Mouse (Mus musculus) urinary bladder, postnatal 36 days (tissue): Measurements from ENCODE around the gene Prdm16.

Experiments
- DNase-seq, 2 experiments: peaks; one replicate each; pipeline ENCODE4 v3.0.0; 2022; ENCODE audit warnings: low spot score in 2 of 2, mixed read lengths in 1 of 2

The Prdm16 gene

DNA sequence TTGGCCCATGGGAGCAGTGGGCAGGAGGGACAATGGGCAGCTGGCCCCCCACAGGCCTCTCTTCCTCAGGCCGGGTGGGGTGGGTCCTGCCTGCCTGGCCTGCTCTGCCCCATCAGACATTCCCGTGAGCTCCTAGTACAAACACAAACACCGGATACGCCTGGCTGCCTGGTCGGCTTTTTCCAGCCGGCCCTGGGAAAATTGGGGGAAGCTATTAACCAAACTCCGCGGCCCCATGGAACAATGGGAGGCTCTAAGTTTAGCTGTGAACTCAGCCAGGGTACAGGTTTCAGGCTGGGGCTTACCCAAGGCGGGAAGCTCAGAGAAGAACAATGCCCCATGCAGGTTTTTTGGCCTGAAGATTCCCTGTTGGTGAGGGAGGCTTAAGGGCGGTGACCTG, 300.0 kb downstream of the Prdm16 start:
- peak in 1 of 2 experiments; percentile 17 for DNase-seq

DNA sequence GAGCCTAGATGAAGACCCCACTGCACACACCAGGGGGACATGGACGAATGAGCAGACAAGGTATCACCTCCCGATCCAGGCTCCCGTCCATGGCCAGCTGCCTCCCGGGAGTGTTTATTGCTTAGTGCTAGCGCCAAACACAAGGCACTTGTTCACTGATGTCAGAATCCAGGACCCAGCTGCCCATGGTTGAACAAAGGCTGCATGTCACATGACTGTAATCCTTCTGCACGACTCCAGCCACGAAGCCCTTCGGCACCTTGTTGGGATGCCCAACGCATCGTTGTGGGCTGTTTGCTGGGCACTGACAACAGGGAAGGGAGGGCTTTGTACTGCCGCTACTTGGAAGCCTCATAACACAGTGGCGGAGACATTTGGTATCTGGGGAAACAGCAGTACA, 300.9 kb downstream of the Prdm16 start, which contains the start of gene B230104I21Rik:
Gene B230104I21Rik (plus strand): TSS at position 367 of the 400 bp plus-strand sequence.
- DNase-seq, result no peak

DNA sequence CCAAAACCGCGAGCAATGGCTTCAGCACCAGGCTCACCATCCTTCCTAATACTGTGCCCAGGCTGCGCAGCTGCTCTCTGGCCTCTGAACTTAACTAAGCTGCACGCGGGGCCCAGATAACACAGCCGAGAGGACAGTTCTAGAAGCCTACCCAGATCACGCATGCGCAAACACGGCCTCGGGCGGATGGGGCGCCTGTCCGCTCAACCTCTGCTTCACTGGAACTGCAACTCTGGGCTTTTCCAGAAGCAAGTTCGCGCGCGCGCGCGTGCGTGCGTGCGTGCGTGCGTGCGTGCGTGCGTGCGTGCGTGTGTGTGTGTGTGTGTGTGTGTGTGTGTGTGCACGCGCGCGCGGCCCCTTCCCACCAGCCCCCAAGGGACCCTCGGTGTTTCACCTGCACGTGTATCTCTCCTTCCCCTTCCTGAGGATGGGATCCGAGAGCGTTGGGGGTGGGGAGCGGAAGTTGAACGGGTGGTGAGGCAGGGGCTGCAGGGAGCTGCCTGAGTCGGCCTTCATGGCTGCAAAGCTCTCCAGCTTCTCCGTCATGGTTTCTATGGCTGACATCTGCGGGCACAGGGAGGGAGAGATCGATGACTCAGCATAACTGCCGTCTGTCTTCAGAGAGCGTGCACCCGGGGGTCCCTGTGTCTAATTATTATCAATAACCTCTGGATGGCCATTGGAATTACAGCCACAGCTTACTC, 301.8 kb downstream of the Prdm16 start:
- DNase-seq, result peak in 1 of 2 experiments; percentile 28

DNA sequence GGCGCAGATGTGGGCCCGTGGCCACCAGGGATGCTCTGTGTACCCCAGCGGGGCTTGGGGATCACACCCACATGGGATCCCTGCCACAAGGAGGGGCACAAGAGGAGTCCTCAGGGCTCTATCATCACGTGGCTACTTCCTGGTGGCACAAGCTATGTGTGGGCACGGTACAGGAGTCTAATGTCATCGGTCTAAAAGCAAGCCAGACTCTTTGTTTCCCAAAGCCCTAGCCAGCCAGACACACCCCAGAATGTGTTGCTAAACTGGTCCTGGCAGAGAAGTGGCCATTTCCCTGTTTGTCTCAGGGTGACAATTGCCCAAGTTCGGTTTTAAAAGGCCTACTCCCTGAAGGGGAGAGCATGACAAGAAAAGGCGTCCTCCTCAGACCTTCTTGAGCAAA, 303.4 kb downstream of the Prdm16 start:
- peak in 1 of 2 experiments; percentile 11 for DNase-seq

DNA sequence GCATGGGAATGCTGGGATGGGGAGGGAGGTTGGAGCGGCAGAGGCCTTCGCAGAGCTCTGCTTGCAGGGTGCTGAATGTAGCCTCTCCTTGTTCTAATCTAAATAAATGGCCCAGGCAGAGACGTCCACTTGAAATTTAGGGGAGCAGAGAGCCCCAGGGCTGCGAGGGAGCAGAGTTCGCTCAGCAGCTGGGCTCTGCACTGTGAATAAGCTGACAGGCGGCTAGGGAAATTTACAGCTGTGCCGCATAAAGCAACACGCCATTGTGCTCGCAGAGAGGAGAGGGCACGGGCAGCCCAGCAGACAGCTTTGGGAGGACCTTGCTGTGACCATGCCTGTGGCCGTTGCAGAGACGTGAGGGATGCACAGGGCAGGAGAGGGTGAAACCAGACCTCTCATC, 305.4 kb downstream of the Prdm16 start:
- no peak for DNase-seq

DNA sequence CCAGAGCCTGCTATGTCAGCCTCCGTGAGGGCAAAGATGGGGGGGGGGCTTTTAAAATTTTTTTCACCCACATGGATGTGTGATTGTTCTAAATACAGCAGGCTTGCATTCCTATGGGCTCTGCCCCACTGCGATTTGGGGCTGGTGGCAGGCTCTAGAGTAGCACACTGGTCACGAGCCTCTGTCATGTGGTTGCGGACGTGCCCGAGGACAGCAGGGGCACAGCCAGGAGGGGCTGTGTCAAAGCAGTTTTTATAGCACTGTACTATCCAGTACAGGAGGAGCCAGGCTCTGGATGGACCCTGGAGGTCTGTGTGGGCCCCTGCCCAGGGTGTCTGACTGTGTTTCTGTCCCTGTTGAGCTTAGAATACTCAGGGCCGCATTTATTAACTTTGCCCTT, 306.7 kb downstream of the Prdm16 start:
- no peak for DNase-seq

DNA sequence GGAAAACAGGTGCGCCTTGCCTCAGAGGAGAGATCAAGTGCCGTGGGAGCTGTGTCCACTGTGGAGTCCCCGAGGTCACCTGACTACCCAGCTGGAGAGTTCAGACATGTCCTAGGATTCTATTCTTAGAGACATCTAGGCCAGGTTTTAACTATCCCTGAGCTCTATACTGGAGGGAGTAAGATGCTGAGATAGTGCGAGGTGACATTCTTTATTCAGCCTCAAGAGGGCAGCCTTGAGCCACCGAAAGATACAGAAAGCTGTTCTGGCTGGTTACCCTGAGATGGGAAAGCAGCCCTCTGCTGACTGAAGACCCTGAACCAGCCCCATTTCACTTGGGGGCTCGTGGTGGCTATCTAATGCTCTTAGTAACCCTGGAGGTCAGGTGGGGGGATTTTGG, 307.8 kb downstream of the Prdm16 start:
- DNase-seq, result peak; percentile 47 to 60

DNA sequence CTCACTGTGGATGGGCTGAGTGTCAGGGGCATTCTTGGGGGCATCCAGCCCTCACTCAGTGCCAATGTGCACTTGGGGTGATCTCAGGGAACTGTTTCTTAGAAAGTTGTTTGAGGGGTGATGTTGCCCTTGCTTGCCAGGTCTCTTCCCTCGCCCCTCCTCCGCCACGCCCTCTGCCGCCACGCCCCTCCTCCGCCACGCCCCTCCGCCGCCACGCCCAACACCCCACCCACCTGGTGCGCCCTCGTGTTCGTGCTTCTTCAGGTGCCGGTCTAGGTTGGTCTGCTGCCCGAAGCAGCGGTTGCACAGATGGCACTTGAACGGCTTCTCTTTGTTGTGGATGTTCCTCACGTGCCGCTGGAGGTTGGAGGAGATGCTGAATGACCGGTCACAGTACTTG, 308.2 kb downstream of the Prdm16 start:
- no peak for DNase-seq

DNA sequence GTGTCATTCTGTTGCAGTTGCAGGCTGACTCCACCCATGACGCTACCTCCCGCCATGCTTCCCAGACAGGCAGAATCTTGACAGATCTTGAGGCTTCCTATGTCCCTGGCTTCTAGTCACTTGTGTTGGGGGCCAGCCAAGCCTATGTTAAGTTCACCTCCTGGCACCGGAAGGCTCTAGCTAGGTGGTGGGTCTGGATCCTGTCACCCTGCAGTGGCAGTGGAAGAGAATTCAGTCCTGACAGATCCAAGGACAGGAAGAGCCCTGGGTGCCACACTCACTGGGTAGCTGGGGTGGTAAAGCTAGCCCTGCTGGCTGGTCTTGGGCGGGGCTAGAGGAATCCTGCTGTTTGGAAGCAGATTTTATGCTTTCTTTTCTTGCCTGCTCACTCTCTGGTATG, 311.3 kb downstream of the Prdm16 start:
- DNase-seq, result no peak

DNA sequence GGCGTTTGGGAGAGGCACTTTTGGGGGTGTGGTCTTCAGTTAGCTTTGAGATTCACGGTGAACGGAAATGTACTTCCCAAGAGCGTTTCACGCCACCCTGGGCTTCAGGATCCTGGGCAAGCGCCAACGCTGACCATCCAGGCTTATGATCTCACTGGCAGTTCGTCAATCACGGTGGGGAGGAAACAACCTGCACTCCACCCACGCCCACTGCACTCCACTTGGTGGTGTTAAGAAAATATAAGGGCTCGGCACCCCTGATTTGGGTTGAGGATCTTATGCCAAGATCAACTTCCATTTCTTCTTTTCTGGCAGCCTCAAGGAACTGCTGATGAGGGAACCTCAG, 323.1 kb downstream of the Prdm16 start:
- DNase-seq, result no peak

DNA sequence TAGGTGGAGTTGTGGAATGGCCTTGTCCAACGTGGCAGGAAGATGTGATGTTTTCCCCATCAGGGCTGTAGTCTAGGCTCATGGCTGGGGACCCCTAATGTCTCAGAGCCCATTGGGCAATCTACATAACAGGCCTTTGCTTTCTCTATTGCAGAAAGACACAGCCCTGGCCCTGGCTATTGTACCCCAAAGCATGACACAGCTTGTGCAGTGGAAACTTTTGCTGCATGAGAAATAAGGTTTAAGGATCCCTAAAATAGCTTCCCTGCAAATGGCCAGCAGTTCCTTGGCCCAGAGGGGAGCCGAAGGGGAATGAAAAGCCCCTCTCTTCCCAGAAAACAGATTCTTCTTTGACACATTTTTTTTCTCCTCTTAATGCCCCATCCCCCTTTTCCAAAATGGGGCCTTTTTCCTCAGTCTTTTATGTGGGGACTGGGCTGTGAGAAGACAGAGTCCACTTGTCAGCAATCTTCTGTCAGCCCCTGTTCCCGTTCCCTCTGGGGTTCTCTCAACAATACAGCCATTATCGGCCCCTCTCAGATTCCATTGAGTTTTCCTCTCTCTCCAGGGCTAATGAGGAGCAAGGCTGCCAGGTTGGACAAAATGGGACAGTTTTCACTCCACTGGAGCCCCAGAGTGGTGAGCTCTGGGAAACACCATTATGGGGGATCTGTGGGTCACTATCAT, 323.6 kb downstream of the Prdm16 start:
- no peak for DNase-seq

DNA sequence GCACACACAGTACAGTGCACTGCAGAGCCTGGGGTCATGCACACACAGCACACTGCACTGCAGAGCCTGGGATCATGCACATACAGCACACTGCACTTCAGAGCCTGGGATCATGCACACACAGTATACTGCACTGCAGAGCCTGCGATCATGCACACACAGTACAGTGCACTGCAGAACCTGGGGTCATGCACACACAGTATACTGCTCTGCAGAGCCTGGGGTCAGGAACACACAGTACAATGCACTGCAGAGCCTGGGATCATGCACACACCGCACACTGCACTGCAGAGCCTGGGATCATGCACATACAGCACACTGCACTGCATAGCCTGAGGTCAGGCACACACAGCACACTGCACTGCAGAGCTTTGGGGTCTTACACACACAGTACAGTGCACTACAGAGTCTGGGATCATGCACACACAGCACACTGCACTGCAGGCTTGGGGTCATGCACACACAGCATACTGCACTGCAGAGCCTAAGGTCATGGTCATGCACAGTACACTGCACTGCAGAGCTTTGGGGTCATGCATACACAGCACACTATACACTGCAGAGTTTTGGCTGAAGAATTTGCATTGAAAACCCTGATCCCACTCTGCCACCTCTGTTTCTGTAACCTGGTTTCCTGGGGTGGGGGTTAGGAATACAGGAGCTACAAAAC, 324.4 kb downstream of the Prdm16 start:
- DNase-seq, result no peak

DNA sequence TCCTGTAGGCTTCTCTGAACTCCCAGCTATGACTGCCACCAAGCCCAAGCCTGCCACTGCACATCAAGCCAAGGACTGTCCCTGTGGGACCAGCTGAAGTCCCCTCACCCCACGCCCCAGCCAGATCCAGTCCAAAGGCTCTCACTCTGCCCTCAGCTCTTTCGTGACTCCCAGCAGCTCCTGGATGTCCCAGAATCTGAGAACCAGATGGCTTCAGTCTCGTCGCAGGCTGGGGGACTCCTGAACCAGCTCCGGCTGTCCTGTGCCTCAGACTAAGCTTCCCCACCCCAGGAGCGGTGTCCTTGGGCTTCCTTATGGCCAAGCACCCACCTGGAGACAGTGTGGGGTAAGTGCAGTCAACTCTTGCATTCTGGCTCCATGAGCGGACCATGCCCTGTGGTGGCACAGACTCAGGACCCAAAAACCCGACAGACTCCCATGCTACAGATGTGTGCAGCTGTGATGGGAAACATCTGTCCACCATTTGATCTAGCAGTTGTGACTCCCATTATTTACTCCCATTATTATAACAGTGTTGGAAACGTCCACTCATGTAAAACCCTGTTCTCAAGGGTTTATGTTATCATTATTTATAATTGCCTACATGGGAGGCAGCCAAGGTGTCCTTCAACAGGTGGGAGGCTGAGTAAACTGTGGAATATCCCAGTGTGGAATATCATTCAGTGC, 326.0 kb downstream of the Prdm16 start:
- DNase-seq, result no peak

DNA sequence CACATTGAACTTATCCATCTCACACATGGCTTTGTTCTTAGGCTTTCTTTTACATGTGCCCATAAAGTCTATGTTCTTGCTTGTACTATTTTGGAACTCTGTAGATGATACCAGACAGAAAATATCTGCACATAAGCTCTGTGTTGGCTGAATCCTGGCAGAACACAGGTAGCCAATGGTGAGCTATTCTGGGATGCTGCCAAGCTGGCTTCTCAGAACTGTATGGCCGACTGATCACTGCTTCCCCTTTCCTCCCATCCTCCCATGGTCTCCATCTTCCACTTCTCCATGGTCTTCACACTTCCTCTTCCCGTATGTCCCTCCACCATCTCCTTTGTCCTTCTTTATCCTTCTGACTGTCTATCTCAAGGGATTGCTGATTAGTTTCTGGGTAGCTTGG, 327.5 kb downstream of the Prdm16 start:
- no peak for DNase-seq

DNA sequence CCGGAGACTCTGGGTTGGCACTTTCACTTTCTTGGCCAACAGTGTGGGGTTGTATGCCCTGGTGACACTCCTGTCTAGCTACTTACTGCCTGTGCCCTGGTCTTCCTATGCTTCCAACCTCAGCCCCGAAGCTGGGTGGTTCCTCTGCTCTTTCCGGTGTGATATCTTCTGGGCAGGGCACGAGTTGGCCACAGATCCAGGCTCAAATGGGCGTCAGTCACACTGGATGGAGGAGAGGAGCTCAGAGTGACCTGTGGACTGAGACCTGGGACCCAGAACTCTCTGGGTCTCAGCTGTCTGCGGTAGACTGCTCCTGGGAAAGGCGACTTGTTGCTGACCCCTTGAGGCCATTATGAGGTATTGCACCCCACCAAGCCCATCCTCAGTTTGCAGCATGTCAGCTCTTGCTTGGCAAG, 335.2 kb downstream of the Prdm16 start, which contains the start of gene Arhgef16:
Gene Arhgef16 (minus strand): TSS at position 211 of the 416 bp plus-strand sequence.
- peak; percentile 27 to 34 for DNase-seq

DNA sequence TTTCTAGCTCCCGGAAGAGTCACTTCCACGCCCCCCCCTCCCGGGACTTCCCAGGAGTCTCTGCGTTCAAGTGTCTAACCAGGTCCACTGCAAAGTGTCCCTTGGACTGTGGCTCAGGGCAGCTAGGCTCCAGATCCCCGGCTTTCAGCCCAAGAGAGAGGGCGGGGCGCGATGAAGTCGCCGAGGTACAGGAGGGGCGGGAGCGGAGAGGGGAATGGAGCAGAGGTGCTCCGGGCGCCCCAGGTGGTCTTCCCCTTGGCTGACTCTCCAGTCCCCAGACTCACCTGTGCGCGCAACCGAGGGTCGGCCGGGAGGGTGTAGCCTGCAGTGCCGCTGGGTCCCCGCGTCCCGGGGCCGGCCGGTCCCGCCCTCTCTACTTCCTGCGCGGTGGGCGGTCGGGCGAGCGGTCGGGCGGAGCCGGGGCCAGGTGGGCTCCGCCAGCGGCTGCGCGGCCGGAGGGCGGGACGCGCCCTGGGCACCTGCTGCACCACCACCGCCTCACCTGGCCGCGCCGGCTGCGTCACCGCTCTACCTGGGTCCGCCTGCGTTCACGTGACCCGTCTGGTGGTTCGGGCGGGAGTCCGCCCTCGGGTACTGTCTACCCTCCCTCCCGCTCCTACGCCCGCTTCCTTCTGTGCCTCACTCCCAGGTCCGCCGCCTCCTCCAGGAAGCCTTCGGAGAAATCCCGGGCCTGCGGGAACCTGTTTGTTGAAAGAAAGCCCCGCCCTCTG, 337.0 kb downstream of the Prdm16 start:
- DNase-seq, result peak; percentile 53 to 69

DNA sequence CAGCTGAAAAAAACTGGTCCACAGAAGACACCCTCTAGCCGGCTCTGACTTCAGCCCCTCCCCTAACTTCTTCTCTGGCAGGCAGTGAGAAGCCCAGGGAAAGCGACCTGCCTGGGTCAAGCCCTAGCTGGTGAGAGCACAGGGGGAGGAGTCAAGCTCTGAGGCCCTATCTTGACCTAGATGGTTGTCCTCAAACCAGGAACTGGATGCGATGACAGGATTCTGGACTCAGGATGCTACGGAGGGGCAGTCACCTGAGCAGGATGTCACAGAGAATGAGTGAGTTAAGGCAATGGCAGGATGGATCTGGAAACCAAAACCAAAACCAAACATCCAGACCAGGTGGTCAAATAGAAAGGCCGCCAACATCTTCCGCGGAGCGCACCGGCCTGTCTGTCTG, 338.9 kb downstream of the Prdm16 start:
- no peak for DNase-seq

DNA sequence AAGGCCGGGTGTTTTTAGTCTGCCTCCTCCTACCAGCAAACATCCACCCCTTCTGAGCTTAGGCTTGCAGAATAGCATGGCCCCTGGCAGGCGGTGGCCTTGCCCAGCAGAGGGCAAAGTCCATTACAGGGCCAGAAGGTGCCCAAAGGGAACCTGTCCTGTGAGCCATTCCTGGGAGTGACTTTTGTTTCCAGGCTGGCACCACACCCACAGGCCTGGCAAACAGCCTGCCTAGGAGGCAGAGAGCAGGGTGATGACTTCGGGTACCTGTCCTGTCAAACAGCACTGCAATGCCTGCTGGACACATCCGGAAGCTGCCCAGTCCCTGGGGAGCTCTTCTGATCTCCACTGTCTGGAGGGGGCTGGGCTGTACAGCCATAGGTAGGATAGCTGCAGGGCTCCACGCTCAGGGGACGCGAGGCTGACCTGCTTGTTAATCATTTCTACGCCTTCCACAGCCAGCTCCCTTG, 342.4 kb downstream of the Prdm16 start:
- DNase-seq, result no peak

DNA sequence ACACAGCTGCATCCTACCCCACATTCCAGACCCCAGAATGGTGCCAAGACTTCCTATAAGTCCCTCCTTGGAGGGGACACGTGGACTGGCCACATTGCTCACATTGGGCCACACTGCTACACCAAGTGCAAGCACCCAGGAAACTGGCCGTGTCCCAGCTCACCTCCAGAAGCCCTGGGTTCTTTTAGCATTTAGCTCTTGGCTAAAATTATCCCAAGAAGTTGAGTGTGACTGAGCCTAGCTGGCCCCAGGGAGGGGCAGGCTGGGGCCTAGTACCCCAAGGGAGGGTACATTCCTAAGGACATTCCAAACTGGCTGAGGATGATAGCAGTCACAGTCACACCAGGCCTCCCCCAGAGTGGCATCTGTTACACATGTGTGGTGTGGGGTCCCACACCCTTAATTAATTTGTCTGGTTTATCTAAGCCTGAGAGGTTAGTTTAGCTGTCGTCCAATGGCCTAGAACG, 342.9 kb downstream of the Prdm16 start:
- no peak for DNase-seq

DNA sequence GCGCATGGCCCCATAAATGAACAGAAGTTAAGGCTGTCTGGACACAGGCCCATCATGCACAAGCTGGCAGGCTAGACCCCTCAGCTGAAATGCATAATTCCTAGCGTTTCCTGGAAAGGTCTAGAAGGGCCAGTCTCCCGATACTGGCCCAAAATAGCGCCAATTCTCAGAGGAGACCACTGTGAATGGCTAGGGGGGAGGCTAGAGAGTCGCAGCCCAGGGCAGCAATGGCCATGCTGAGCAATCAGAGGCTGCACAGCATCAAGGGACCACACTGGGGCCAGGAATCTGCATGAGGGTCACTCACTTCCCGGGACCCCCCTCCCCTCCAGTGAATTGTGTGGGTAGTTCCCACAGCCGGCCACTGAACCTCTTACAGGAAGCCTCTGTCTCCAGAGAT, 353.0 kb downstream of the Prdm16 start:
- DNase-seq, result no peak

DNA sequence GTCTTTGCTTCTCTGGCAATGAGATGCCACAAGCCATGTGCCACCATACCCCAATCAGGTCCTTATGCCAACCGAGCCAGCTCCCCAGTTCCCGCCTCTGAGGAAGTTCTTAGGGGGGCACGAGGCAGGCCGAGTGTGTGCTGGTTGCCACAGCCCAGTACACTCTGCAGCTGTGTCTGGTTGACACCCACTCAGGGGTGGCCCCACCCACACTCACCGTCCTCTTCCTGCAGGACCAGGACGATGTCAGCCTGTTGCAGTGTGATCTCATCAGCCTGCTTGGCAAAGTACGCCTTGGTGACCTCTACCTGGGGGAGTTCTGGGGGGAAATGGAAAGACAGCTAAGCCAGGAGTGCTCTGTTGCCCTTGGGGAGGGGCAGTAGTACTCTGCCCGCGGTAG, 357.2 kb downstream of the Prdm16 start:
- no peak for DNase-seq
